Mouse (Mus musculus) liver, adult 2 months (tissue): ENCODE measurements around the gene Trim14. TPM values are rescaled to one million over a fixed set of nuclear protein-coding genes. Genes with fewer than 3 reads are reported as not detected.

Experiments
- DNase-seq: peaks from one replicate; pipeline ENCODE4 v3.0.0-alpha.2; 2011; ENCODE audit warnings: low read depth, low spot score; ENCODE audit errors: extremely low read depth
- H3K27ac ChIP-seq: fragments of 200-500 bp; replicated peaks from 2 replicates; pipeline ENCODE4 v1.5.1; 2012; ENCODE audit warnings: low read depth, mild to moderate bottlenecking, control low read depth, inconsistent platforms, low read length; ENCODE audit not compliant: insufficient read depth
- H3K27me3 ChIP-seq: fragments of 200-500 bp; 2 replicates; pipeline ENCODE4 v1.6.1; 2012; ENCODE audit warnings: mild to moderate bottlenecking, moderate library complexity, low read length, inconsistent platforms; ENCODE audit not compliant: control insufficient read depth, insufficient read depth
- H3K36me3 ChIP-seq: fragments of 200-500 bp; 2 replicates; pipeline ENCODE4 v1.6.1; 2012; ENCODE audit warnings: low read length, inconsistent platforms; ENCODE audit not compliant: control insufficient read depth, insufficient read depth
- H3K4me1 ChIP-seq: fragments of 200-500 bp; 2 replicates; pipeline ENCODE4 v1.6.1; 2011; ENCODE audit warnings: low read length; ENCODE audit not compliant: control insufficient read depth, insufficient read depth
- H3K4me3 ChIP-seq: fragments of 200-500 bp; 2 replicates; pipeline ENCODE4 v1.5.1; 2011; ENCODE audit warnings: low read depth, mild to moderate bottlenecking, control low read depth, low read length, moderate library complexity; ENCODE audit not compliant: insufficient read depth
- H3K79me2 ChIP-seq: fragments of 200-500 bp; 2 replicates; pipeline ENCODE4 v1.6.1; 2012; ENCODE audit warnings: inconsistent platforms, mild to moderate bottlenecking, low read length, moderate library complexity; ENCODE audit not compliant: control insufficient read depth, insufficient read depth
- H3K9ac ChIP-seq: fragments of 200-500 bp; 2 replicates; pipeline ENCODE4 v1.6.1; 2012; ENCODE audit warnings: low read depth, mild to moderate bottlenecking, control low read depth, inconsistent platforms, low read length
- CTCF ChIP-seq: fragments of 200-500 bp; IDR thresholded peaks from 2 replicates; pipeline ENCODE4 v1.5.1; 2011; ENCODE audit warnings: low read depth, low read length, control low read depth
- POLR2A ChIP-seq: fragments of 200-500 bp; IDR thresholded peaks from 2 replicates; pipeline ENCODE4 v1.6.1; 2011; ENCODE audit warnings: low read length, control low read depth; ENCODE audit not compliant: insufficient read depth; ENCODE audit errors: extremely low read depth
- WGBS: fragments of 180-500 bp; shearing (Covaris S2); methylation state at CpG from one replicate; pipeline ENCODE4 v1.1.7; 2018; 5-methylcytosine and 5-hydroxymethylcytosine counted together
- polyA plus RNA-seq: library from polyadenylated mRNA; depleted of rRNA; stranded (reverse); fragments of >200 nt; gene quantifications from 2 replicates; pipeline ENCODE4 v1.2.3, GENCODE M21; 2012
- total RNA-seq: library from RNA; depleted of rRNA; stranded (reverse); fragments of >200 nt; gene quantifications from 2 replicates; pipeline ENCODE4 v1.2.3, GENCODE M21; 2014

Trim14 gene
- total and polyA plus RNA-seq, 2 experiments: 24.9 to 26.5 TPM

DNA sequence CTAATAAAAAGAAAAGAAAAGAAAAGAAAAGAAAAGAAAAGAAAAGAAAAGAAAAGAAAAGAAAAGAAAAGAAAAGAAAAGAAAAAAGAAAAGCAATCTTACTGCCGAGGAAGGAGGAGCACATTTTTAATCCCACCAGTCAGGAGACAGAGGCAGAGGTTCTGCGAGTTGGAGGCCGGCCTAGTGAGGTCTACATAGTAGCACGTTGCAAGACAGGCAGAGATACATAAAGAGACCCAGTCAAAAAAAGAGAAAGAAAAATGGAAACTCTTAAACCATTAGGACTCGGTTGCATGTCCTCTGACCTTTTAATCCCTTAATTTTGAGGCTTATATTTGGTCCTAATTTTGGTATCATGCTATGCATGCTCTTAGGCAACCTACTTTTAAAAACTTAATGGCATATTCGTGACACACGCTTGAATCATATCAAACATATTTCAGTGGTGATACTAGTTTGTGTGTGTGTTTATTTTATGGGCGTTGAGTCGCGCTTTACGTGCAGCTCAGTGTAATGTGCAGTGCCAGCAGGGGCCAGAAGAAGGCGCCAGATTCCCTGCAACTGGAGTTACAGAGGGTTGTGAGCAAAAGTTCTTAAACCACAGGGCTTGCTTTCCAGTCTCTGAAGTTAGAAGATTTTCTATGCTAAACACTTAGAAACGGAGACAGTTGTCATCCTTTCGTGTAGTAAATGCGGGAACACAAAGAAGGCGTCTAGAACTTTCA, 28.0 kb downstream of the Trim14 start:
- TF ChIP-seq POLR2A (no peak), CTCF (peak; percentile 86)
- Histone ChIP-seq H3K4me1 (peaks cover 2% of the 10 kb centered on the region; the same call in 1 of the 2 replicates), H3K79me2 (no peaks in the 10 kb centered on the region), H3K9ac (no peak overlapping the region), H3K27ac (peak overlapping the region; percentile 50; the same call in 1 of the 2 replicates), H3K27me3 (no peaks in the 10 kb centered on the region), H3K4me3 (no peak overlapping the region), H3K36me3 (peaks cover 8% of the 10 kb centered on the region)
- peak; percentile 67 for DNase-seq
- WGBS: 30% methylated on average over 16 of the region's 16 CpGs

DNA sequence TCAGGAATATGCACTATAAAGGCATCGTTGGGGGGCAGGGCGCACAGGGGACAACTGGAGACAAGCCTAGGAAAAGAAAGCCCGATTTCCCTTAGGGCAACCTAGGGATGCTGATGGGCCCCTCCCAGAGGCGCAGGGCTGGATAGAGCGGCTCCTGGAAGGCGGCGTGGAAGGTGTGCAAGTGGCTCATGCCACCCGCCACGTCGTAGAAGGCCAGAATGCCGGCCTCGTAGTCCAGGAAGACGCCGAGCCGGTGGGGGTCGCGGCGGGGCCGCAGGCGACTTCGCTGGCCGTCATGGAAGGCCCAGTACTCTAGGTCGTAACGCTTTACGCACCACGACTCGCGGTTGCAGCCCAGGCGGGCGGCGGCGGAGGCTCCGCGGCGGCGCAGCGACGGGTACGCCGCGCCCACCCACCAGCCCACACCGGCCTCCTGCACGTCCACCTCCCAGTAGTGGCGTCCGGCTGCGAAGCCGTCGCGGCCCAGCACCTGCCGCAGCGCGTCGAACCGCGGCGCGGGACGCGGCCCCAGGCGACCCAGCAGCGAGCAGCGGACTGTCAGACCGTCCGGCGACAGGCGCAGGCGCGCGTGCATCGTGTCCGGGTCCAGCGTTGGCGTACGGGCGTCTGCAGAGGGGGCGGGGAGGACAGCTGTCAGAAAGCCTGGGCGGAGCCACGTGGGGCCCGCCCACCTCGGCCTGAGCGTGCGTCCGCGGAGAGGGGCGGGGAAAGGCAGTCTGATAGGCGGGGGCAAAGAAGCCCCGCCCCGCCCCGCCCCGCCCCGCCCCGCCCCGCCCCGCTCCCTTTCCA, 28.9 kb downstream of the Trim14 start:
- Histone ChIP-seq H3K27me3 (no peaks in the 10 kb centered on the region), H3K27ac (peak overlapping the region; percentile 17; the same call in 1 of the 2 replicates), H3K79me2 (no peaks in the 10 kb centered on the region), H3K4me1 (peaks cover 2% of the 10 kb centered on the region; the same call in 1 of the 2 replicates), H3K4me3 (peak overlapping the region; percentile 67), H3K9ac (peak overlapping the region; percentile 89), H3K36me3 (peaks cover 8% of the 10 kb centered on the region)
- 12% methylated on average over 94 of the region's 94 CpGs for WGBS
- TF ChIP-seq POLR2A: peak; percentile 68; the same call in 1 of the 2 replicates
- TF ChIP-seq CTCF: no peak
- DNase-seq: peak; percentile 78

DNA sequence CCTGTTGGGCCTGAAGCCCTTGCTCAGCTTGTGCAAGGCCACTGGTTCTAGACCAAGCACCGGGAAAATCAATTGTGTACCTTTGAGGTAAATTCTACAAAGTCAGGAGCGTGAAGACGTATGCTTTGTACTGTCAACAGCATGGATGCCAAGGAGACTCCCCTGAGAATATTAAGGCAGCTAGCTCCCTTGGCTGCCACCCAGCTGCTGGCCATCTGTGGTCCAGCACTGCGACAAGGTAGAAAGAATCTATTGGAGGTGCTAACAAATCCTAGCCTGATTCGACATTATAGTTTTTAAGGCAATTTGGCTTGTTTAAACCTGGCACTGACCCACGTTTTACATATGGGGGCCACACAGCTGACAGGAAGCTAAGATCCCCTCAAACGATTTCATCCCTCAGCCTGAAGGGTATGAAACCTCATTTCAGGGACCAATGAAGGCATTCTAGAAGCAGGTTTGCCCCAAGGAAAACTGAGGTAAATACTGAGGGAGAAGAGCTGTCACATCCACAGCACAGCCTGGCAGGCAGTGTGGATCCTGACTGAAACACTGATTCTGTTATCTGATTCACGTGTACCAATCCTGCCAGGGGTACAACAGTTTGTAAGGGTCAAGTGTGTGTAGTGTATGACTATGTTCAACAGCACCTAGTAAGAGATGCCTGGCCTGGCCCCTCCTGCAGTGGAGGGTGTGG, 30.4 kb downstream of the Trim14 start:
- H3K27ac ChIP-seq: no peak overlapping the region
- WGBS: 76% methylated on average over 8 of the region's 8 CpGs
- TF ChIP-seq CTCF (no peak), POLR2A (no peak)
- no peak for DNase-seq
- H3K27me3 ChIP-seq: no peaks in the 10 kb centered on the region
- peaks cover 8% of the 10 kb centered on the region for H3K36me3 ChIP-seq
- H3K4me1 ChIP-seq: peaks cover 2% of the 10 kb centered on the region; the same call in 1 of the 2 replicates
- H3K4me3 ChIP-seq: no peak overlapping the region
- no peaks in the 10 kb centered on the region for H3K79me2 ChIP-seq
- H3K9ac ChIP-seq: no peak overlapping the region

DNA sequence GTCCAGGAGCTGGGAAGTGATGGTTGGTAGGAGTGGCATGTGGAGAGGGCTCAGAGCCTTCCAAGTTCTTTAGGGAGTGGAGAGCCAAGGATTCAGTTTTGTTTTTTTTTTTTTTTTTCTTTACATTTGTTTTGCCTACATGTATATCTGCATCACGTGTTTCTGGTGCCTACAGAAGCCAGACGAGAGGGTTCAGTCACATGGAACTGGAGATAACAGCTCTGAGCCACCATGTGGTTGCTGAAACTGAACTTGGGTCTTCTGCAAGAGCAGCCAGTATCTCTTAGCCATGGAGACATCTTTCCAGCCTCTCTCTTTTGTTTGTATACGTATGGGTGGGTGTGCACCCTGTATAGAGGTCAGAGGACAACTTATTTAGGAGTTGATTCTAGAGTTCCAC, 32.1 kb downstream of the Trim14 start:
- Histone ChIP-seq H3K79me2 (no peaks in the 10 kb centered on the region), H3K4me1 (peaks cover 5% of the 10 kb centered on the region; the same call in 1 of the 2 replicates), H3K4me3 (no peak overlapping the region), H3K36me3 (peaks cover 4% of the 10 kb centered on the region; the same call in 1 of the 2 replicates), H3K27ac (no peak overlapping the region), H3K27me3 (no peaks in the 10 kb centered on the region), H3K9ac (no peak overlapping the region)
- no peak for DNase-seq
- TF ChIP-seq CTCF (no peak), POLR2A (no peak)
- 69% methylated on average over 3 of the region's 3 CpGs for WGBS

DNA sequence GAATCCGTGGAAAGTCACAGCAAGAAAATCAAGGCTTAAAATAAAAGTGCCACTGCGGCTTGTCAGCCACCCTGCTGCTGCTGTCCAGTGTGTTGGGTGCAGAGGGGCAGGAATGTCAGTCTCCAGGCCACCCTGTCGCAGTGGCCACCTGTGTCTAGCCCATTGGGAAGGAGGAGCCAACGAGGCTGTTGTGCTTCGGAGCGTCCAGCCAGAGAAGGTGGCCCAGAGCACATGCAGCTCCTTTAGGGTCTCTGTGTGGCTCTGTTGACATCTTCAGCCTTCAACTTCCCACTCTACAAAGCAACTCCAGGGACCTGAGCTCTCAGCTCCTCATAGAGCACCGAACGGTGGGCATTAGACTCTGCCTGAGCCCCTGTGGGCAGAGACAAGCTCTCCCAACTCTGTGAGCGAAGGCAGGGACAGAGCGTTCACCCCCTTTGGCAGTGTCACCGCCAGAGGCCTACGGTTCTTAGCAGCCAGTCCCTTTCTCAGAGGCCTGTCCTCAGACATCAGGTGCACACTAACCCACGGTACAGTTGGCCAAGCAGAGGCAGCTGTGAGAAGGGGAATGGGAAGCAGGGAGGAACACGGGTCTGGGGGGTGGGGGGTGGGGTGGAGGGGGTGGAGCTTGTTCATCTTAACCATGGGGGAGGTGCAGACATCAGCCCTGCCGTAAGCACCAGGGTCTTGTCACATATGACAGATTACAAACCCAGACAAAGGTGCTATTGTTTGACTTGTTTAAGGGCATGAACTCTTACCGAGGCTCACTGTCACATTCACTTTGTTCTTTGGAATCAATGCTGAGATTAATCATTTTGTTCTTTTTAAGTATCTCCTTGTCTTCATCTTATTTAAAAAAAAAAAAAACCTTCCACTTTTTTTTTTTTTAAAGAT, 33.1 kb downstream of the Trim14 start:
- Histone ChIP-seq H3K27ac (no peak overlapping the region), H3K79me2 (no peaks in the 10 kb centered on the region), H3K4me3 (no peak overlapping the region), H3K9ac (no peak overlapping the region), H3K4me1 (peaks cover 12% of the 10 kb centered on the region), H3K36me3 (no peaks in the 10 kb centered on the region), H3K27me3 (no peaks in the 10 kb centered on the region)
- TF ChIP-seq CTCF: no peak
- TF ChIP-seq POLR2A: no peak
- WGBS: 77% methylated on average over 16 of the region's 16 CpGs
- no peak for DNase-seq
